Mouse (Mus musculus) testis, adult 2 months (tissue): ENCODE data around the gene Rapgef2. TPM values are rescaled to one million over a fixed set of nuclear protein-coding genes. Genes with fewer than 3 reads are reported as not detected.

Source experiments
- H3K27ac ChIP-seq: fragments of 200-500 bp; 2 replicates; pipeline ENCODE4 v1.5.1; 2012; ENCODE audit warnings: low read depth, low read length; ENCODE audit not compliant: control insufficient read depth, insufficient read depth
- H3K27me3 ChIP-seq: fragments of 200-500 bp; 2 replicates; pipeline ENCODE4 v1.6.1; 2012; ENCODE audit warnings: mild to moderate bottlenecking, low read length, moderate library complexity; ENCODE audit not compliant: control insufficient read depth, insufficient read depth
- H3K36me3 ChIP-seq: fragments of 200-500 bp; 2 replicates; pipeline ENCODE4 v1.6.1; 2012; ENCODE audit warnings: mild to moderate bottlenecking, low read length; ENCODE audit not compliant: control insufficient read depth, insufficient read depth
- H3K4me1 ChIP-seq: fragments of 200-500 bp; 2 replicates; pipeline ENCODE4 v1.6.1; 2012; ENCODE audit warnings: low read length; ENCODE audit not compliant: control insufficient read depth, insufficient read depth
- H3K4me3 ChIP-seq: fragments of 200-500 bp; 2 replicates; pipeline ENCODE4 v1.5.1; 2012; ENCODE audit warnings: low read depth, mild to moderate bottlenecking, low read length, moderate library complexity, mixed read lengths; ENCODE audit not compliant: control insufficient read depth
- CTCF ChIP-seq: fragments of 200-500 bp; IDR thresholded peaks from 2 replicates; pipeline ENCODE4 v1.5.1; 2012; ENCODE audit warnings: low read depth, mild to moderate bottlenecking, inconsistent platforms, low read length, moderate library complexity; ENCODE audit not compliant: control insufficient read depth, insufficient read depth, insufficient replicate concordance
- POLR2A ChIP-seq: fragments of 200-500 bp; IDR thresholded peaks from 2 replicates; pipeline ENCODE4 v1.6.1; 2012; ENCODE audit warnings: low read depth, mild to moderate bottlenecking, inconsistent platforms, low read length, moderate library complexity; ENCODE audit not compliant: control insufficient read depth
- polyA plus RNA-seq: library from polyadenylated mRNA; depleted of rRNA; stranded (reverse); fragments of >200 nt; gene quantifications from 2 replicates; pipeline ENCODE4 v1.2.3, GENCODE M21; 2012; rRNA removed

Gene Rapgef2
- polyA plus RNA-seq, result 1.6 TPM in 2 replicates

DNA sequence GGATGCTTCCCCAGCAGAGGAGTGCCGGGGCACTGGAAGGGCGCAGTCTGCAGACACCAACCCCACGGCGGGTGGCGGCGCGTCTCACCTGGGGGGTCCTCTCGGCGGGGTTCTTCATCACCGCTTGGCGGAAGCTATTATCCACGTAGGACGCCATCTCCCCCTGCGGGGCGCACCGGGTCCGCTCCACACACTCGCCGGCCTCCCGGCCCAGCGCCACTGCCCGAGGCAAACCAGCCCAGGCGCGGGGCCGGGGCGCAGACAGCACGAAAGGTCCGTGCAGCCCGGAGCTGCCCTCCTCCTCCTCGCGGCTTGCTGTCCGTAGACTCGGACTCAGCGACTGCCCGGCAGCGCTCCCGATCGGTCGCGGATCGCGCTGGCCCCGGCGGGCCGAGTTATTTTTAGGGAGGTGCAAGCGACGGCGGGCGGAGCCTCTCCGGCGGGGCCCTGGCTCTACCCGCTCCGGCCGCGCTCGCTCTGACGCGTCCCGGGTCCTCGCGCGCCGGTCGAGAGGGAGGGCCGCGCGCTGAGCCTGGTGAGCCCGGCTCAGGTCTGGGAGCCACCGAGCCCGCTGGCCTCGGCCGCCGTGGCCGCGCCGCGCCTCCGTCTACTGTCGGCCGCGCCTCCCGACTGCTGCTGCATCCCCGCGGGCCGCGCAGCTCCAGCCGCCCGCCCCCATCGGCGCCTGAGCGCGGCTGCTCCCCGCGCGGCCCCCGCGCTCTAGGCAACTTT lies at the start of gene Rapgef2:
Gene Rapgef2 (minus strand): TSS at position 142 of the 732 bp plus-strand sequence.
- Histone ChIP-seq H3K27me3 (no peaks in the 10 kb centered on the region), H3K27ac (peak within 1 kb of the TSS; percentile 50), H3K4me3 (peak within 1 kb of the TSS; percentile 92), H3K4me1 (peaks cover 12% of the 10 kb centered on the region), H3K36me3 (no peaks in the 10 kb centered on the region)
- TF ChIP-seq POLR2A (no peak), CTCF (no peak)

DNA sequence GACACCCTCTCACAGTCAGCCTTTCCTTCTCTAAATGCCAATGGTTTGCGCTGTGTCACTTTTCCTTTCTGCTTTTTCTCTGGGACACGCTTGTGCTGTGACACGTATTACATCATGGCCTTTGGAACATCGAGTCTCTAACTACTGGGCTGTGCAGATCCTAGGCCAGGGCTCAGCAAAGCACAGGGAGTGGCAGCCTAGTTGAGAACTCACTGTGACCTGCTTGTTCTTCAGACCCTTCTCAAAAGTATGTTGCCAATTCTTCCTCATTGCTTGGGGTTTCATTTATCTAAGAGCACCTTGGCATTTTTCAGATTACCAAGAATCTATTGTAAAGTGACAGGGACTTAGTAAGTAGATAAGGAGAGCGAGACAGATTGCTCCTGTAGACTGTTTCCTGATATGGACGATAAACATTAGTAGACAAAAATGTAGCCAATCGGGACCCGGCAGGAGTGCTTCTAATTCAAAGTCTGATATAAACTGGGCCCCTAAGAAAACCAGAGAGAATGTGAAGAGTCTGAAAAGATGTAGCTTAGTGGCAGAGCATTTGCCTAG lies 47.4 kb upstream of the Rapgef2 start:
- Histone ChIP-seq H3K4me1 (no peaks in the 10 kb centered on the region; the same call in 1 of the 2 replicates), H3K4me3 (no peak overlapping the region), H3K36me3 (no peaks in the 10 kb centered on the region), H3K27ac (no peak overlapping the region), H3K27me3 (no peaks in the 10 kb centered on the region)
- TF ChIP-seq CTCF, result no peak
- no peak for TF ChIP-seq POLR2A

DNA sequence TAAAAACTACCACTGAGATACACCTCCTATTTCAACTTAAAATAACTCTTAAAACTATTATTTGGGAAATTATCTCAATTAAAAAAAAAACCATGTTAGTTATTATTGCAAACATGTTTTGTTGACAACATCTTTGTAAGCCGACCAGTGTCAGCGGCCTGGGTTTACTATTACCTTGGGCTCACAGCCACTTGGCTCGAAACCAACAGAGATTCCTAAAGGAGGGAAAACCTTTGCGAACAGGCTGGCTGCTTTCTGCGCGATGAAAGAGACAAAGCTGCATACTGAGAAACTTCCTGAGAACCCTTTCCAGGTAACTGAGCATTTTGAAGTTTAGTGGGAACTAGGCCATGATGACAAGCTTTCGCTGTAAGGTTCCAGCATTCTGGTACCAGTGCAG lies 46.7 kb upstream of the Rapgef2 start:
- Histone ChIP-seq H3K4me3 (no peak overlapping the region), H3K27ac (no peak overlapping the region), H3K27me3 (no peaks in the 10 kb centered on the region), H3K36me3 (no peaks in the 10 kb centered on the region), H3K4me1 (no peaks in the 10 kb centered on the region; the same call in 1 of the 2 replicates)
- TF ChIP-seq CTCF (no peak), POLR2A (no peak)

DNA sequence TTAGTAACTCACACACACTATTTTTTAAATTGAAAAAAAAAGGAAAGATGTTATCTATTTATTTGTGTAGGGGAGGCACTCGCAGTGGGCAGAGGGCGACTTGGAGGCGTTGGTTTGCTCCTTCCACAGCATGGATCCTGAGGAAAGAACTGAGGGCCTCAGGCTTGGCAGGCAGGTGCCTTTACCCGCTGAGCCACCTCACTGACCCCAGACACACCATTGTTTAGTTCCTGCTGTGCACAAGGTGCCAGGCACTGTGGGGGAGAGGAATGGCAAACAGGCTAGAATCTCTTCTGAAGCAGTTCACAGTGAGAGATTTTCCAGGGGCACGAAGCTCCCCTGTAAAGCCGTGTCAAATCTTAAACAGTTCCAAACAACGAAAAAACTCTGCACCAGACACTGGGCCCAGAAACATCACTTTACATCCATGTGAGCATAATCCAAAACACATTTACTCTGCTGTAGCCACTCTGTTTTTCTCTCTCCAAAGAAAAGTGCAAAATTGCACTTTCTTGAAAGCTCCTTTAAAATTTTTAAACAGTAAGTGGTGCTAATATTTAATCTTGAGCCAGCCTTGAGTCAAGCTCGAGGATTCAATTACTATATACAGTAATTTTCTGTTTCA lies 43.5 kb upstream of the Rapgef2 start:
- no peak for TF ChIP-seq POLR2A
- TF ChIP-seq CTCF, result no peak
- Histone ChIP-seq H3K36me3 (no peaks in the 10 kb centered on the region), H3K27ac (no peak overlapping the region), H3K27me3 (no peaks in the 10 kb centered on the region), H3K4me1 (no peaks in the 10 kb centered on the region), H3K4me3 (no peak overlapping the region)

DNA sequence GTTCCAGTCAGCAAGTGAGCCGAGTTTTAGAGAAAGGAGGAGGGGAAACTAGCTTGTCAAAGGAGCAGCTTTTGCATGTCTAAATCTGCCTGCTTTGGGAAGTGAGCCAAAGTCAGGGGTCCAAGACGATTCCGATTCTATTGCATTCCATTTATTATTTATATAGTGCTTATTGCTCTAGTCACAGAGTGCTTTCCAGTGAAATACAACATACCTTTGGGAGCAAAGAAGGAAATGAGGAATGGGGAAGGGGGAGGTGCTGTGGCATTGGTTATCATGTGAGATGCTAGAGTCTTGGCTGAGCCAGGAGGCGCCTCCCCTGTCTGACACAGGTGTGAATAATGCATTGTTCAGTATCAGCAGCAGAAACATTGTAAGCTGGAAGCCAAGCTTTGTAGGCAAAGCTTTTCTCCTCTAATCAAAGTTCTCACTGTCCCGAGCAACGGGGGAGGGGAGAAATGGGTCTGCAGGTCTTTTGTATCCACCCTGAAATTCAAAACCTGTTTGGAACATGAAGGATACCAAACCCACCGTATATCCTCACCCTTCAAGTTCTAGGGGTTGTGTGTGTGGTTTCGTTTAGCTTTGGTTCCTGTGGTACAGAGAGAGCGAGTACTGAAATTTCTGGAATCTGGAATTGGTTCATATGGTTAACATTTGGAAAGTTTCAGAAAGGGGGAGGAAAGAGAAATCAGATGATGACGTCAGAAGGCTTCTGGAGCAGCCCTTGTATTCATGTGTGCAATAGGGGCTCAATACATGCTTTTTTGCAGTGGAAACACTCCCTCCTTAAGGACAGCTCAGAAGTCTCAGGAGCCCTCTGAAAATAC lies 38.6 kb upstream of the Rapgef2 start:
- Histone ChIP-seq H3K36me3 (no peaks in the 10 kb centered on the region), H3K27me3 (no peaks in the 10 kb centered on the region), H3K27ac (no peak overlapping the region), H3K4me1 (no peaks in the 10 kb centered on the region), H3K4me3 (no peak overlapping the region)
- TF ChIP-seq CTCF (no peak), POLR2A (no peak)

DNA sequence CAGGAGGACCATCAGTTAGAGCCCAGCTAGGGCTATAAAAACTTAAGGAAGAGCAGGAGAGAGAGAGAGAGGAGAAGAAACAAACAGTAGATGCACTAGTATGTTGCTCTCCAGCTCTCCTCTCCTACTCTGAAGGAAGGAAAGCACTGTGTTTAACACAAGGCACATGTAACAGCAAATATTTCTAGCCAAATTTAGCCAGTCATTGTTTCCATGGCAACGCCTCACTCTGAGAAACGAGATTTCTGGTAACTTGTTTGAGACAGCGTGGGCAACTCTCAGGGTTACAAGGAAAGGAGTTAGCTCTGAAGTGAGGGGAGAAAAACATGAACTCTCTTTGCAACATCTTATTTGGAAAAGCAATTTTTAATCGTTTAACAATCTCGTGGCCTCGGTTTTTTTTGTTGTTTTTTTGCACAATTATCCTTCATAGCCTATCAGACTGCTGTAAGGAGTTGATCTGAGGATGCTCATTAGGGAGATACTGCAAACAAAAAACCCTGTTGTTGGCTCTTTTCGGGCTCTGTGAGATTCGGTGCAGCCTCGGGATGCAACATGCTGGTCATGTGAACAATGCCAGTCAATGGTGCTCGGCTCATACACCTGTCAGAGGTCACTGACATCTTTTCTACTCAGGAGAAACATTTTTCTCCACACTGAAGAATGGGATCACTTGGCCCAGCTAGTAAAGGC lies 27.8 kb upstream of the Rapgef2 start:
- no peaks in the 10 kb centered on the region for H3K4me1 ChIP-seq
- H3K36me3 ChIP-seq, result no peaks in the 10 kb centered on the region
- H3K27ac ChIP-seq, result no peak overlapping the region
- TF ChIP-seq CTCF (no peak), POLR2A (no peak)
- no peak overlapping the region for H3K4me3 ChIP-seq
- H3K27me3 ChIP-seq, result no peaks in the 10 kb centered on the region
